11 mouse cellular contexts compared by ENCODE assay signal in genomic region chr4:139578389-139578788, GRCm38 (mm10). TPM values are rescaled to one million over a fixed set of nuclear protein-coding genes. Genes with fewer than 3 reads are reported as not detected.
DNase-seq lines count a peak whose midpoint lies in the region; ATAC-seq and TF ChIP-seq lines count a peak whose summit lies in the region.
"Had no signal": no experiment of that assay in that cellular context is flagged by ENCODE, and none has a peak within 500 bp of the region (broad histone marks: within the 10 kb centered on the region; RNA-seq: fewer than 3 reads in every experiment).

No protein-coding gene starts in this region.

- no peak overlapping the region for H3K4me3 ChIP-seq in embryonic facial prominence, embryonic 14.5 days (ENCODE audit: low read depth, low read length)
- H3K4me3 ChIP-seq in embryonic facial prominence, embryonic 10.5 days: no peak overlapping the region
- no peak overlapping the region for H3K4me3 ChIP-seq in intestine, embryonic 15.5 days (replicated peaks)
- no peak overlapping the region for H3K4me3 ChIP-seq in intestine, postnatal 0 days (ENCODE audit: low read depth, low read length)
- H3K4me3 ChIP-seq in neural tube, embryonic 11.5 days (ENCODE audit: low read depth, low read length): no peak overlapping the region
- H3K4me3 ChIP-seq: erythroblast, embryonic 14.5 days had no signal

- ATAC-seq in embryonic facial prominence, embryonic 14.5 days (ENCODE audit: low read depth): no peak
- ATAC-seq in intestine, embryonic 15.5 days: no peak
- no peak for ATAC-seq in intestine, postnatal 0 days
- no peak for ATAC-seq in neural tube, embryonic 11.5 days (ENCODE audit: insufficient read depth, low FRiP score, low TSS enrichment)

- TF ChIP-seq CTCF in intestine, postnatal 0 days (IDR thresholded peaks at IDR 0.05; ENCODE audit: low read depth): no peak

- 93% methylated on average over 8 of the region's 8 CpGs for WGBS in embryonic facial prominence, embryonic 14.5 days
- 91% methylated on average over 8 of the region's 8 CpGs for WGBS in embryonic facial prominence, embryonic 10.5 days
- WGBS in intestine, embryonic 15.5 days: 88% methylated on average over 8 of the region's 8 CpGs
- WGBS in intestine, postnatal 0 days: 92% methylated on average over 8 of the region's 8 CpGs
- WGBS in neural tube, embryonic 11.5 days: 89% methylated on average over 8 of the region's 8 CpGs

- no peaks in the 10 kb centered on the region for H3K36me3 ChIP-seq in embryonic facial prominence, embryonic 14.5 days (ENCODE audit: control insufficient read depth, insufficient read depth, low read length)
- H3K36me3 ChIP-seq in embryonic facial prominence, embryonic 10.5 days (replicated peaks): no peaks in the 10 kb centered on the region
- no peaks in the 10 kb centered on the region for H3K36me3 ChIP-seq in intestine, embryonic 15.5 days
- no peaks in the 10 kb centered on the region for H3K36me3 ChIP-seq in intestine, postnatal 0 days (ENCODE audit: control insufficient read depth, insufficient read depth)
- H3K36me3 ChIP-seq in neural tube, embryonic 11.5 days (ENCODE audit: control insufficient read depth, insufficient read depth, low read length): no peaks in the 10 kb centered on the region; the same call in 1 of the 2 replicates

- no peaks in the 10 kb centered on the region for H3K27me3 ChIP-seq in embryonic facial prominence, embryonic 14.5 days (replicated peaks; ENCODE audit: control insufficient read depth, insufficient read depth, low read length)
- H3K27me3 ChIP-seq in embryonic facial prominence, embryonic 10.5 days (replicated peaks; ENCODE audit: low read depth, poor library complexity, severe bottlenecking): peaks cover 3% of the 10 kb centered on the region
- no peaks in the 10 kb centered on the region for H3K27me3 ChIP-seq in intestine, embryonic 15.5 days (replicated peaks)
- H3K27me3 ChIP-seq in intestine, postnatal 0 days (replicated peaks; ENCODE audit: control insufficient read depth, insufficient read depth, low read length): peaks cover 4% of the 10 kb centered on the region; the same call in 1 of the 2 replicates
- H3K27me3 ChIP-seq in neural tube, embryonic 11.5 days (ENCODE audit: control insufficient read depth, insufficient read depth, low read length): no peaks in the 10 kb centered on the region

- no peak overlapping the region for H3K9ac ChIP-seq in embryonic facial prominence, embryonic 14.5 days (ENCODE audit: low read depth, low read length)
- no peak overlapping the region for H3K9ac ChIP-seq in intestine, embryonic 15.5 days
- no peak overlapping the region for H3K9ac ChIP-seq in intestine, postnatal 0 days (ENCODE audit: low read depth, low read length)
- H3K9ac ChIP-seq in neural tube, embryonic 11.5 days (ENCODE audit: low read length): no peak overlapping the region

- H3K4me1 ChIP-seq in embryonic facial prominence, embryonic 14.5 days (ENCODE audit: control insufficient read depth, insufficient read depth, low read length): peaks cover 66% of the 10 kb centered on the region
- H3K4me1 ChIP-seq in embryonic facial prominence, embryonic 10.5 days: peaks cover 93% of the 10 kb centered on the region
- H3K4me1 ChIP-seq in intestine, embryonic 15.5 days (replicated peaks): peaks cover 66% of the 10 kb centered on the region
- peaks cover 17% of the 10 kb centered on the region for H3K4me1 ChIP-seq in intestine, postnatal 0 days (replicated peaks; ENCODE audit: control insufficient read depth, insufficient read depth, low read length)
- peaks cover 74% of the 10 kb centered on the region for H3K4me1 ChIP-seq in neural tube, embryonic 11.5 days (ENCODE audit: control insufficient read depth, insufficient read depth, low read length)

- H3K4me2 ChIP-seq in embryonic facial prominence, embryonic 14.5 days (ENCODE audit: low read depth, low read length): no peak overlapping the region; the same call in 1 of the 2 replicates
- 0 out of 2 replicates have a peak overlapping the region, but pooled peaks have one; percentile 10 for H3K4me2 ChIP-seq in intestine, embryonic 15.5 days (replicated peaks)
- H3K4me2 ChIP-seq in intestine, postnatal 0 days (replicated peaks; ENCODE audit: low read depth): no peak overlapping the region
- H3K4me2 ChIP-seq in neural tube, embryonic 11.5 days (ENCODE audit: low read depth): peak overlapping the region; percentile 19; the same call in 1 of the 2 replicates

- H3K9me3 ChIP-seq in embryonic facial prominence, embryonic 14.5 days (ENCODE audit: control insufficient read depth, low read length): no peaks in the 10 kb centered on the region
- no peaks in the 10 kb centered on the region for H3K9me3 ChIP-seq in embryonic facial prominence, embryonic 10.5 days
- H3K9me3 ChIP-seq in intestine, embryonic 15.5 days: no peaks in the 10 kb centered on the region
- H3K9me3 ChIP-seq in intestine, postnatal 0 days (ENCODE audit: control insufficient read depth): no peaks in the 10 kb centered on the region
- H3K9me3 ChIP-seq in neural tube, embryonic 11.5 days (ENCODE audit: control insufficient read depth, low read length): no peaks in the 10 kb centered on the region

- no peak for DNase-seq in embryonic facial prominence, embryonic 14.5 days (ENCODE audit: low spot score)
- no peak for DNase-seq in embryonic facial prominence, embryonic 10.5 days (ENCODE audit: low spot score)
- DNase-seq in neural tube, embryonic 11.5 days (ENCODE audit: low spot score): no peak
- DNase-seq in neural tube, embryonic 10.5 days (ENCODE audit: extremely low spot score, low spot score): no peak
- no peak for DNase-seq in urinary bladder, postnatal 4 days (ENCODE audit: low spot score in 2 of 2)
- no peak for DNase-seq in spleen, adult 18-20 months
- DNase-seq: kidney, adult 9 months had no signal

- H3K27ac ChIP-seq in embryonic facial prominence, embryonic 14.5 days (replicated peaks; ENCODE audit: low read depth, low read length): peak overlapping the region; percentile 36; the same call in 1 of the 2 replicates
- no peak overlapping the region for H3K27ac ChIP-seq in embryonic facial prominence, embryonic 10.5 days (replicated peaks)
- no peak overlapping the region for H3K27ac ChIP-seq in intestine, embryonic 15.5 days
- no peak overlapping the region for H3K27ac ChIP-seq in intestine, postnatal 0 days (ENCODE audit: low read depth, low read length)
- peak overlapping the region; percentile 39; the same call in 1 of the 2 replicates for H3K27ac ChIP-seq in neural tube, embryonic 11.5 days (ENCODE audit: low read depth, low read length)

RNA-seq across cellular contexts. Expression of gene Gm21969, which starts 24.6 kb away (rescaled TPM):
- polyA plus RNA-seq in embryonic facial prominence, embryonic 14.5 days (2014; fragmentation: Nextera tagmentation; extraction: Ambion mirVana): not detected in 2 replicates
- polyA plus RNA-seq in embryonic facial prominence, embryonic 10.5 days (2016; fragmentation: Nextera tagmentation; extraction: Ambion mirVana): not detected in 2 replicates
- not detected in 2 replicates for polyA plus RNA-seq in intestine, embryonic 15.5 days (2015; fragmentation: Nextera tagmentation; extraction: Ambion mirVana)
- not detected in 2 replicates for polyA plus RNA-seq in intestine, postnatal 0 days (2015; fragmentation: Nextera tagmentation; extraction: Ambion mirVana)
- polyA plus RNA-seq in neural tube, embryonic 11.5 days (2014; fragmentation: Nextera tagmentation; extraction: Ambion mirVana): not detected in 2 replicates
- polyA plus RNA-seq: stomach, embryonic 14.5 days had no signal

RNA-seq across cellular contexts. Expression of gene Aldh4a1, which starts 44.3 kb away (rescaled TPM):
- 21.1 and 23.9 TPM in 2 replicates for polyA plus RNA-seq in embryonic facial prominence, embryonic 14.5 days (2014; fragmentation: Nextera tagmentation; extraction: Ambion mirVana)
- polyA plus RNA-seq in embryonic facial prominence, embryonic 10.5 days (2016; fragmentation: Nextera tagmentation; extraction: Ambion mirVana): 24.4 and 25.1 TPM in 2 replicates
- 14.4 and 17.1 TPM in 2 replicates for polyA plus RNA-seq in intestine, embryonic 15.5 days (2015; fragmentation: Nextera tagmentation; extraction: Ambion mirVana)
- polyA plus RNA-seq in intestine, postnatal 0 days (2015; fragmentation: Nextera tagmentation; extraction: Ambion mirVana): 3.5 and 3.9 TPM in 2 replicates
- 13.9 and 16.2 TPM in 2 replicates for polyA plus RNA-seq in neural tube, embryonic 11.5 days (2014; fragmentation: Nextera tagmentation; extraction: Ambion mirVana)

RNA-seq across cellular contexts. Expression of gene Iffo2, which starts 48.0 kb away (rescaled TPM):
- polyA plus RNA-seq in embryonic facial prominence, embryonic 14.5 days (2014; fragmentation: Nextera tagmentation; extraction: Ambion mirVana): 4.8 and 5.8 TPM in 2 replicates
- polyA plus RNA-seq in embryonic facial prominence, embryonic 10.5 days (2016; fragmentation: Nextera tagmentation; extraction: Ambion mirVana): 4.2 and 4.3 TPM in 2 replicates
- 2.9 and 3.2 TPM in 2 replicates for polyA plus RNA-seq in intestine, embryonic 15.5 days (2015; fragmentation: Nextera tagmentation; extraction: Ambion mirVana)
- 3.4 and 4.0 TPM in 2 replicates for polyA plus RNA-seq in intestine, postnatal 0 days (2015; fragmentation: Nextera tagmentation; extraction: Ambion mirVana)
- polyA plus RNA-seq in neural tube, embryonic 11.5 days (2014; fragmentation: Nextera tagmentation; extraction: Ambion mirVana): 2.8 and 3.4 TPM in 2 replicates
- polyA plus RNA-seq: erythroblast, embryonic 14.5 days had no signal

Comparison
In these comparisons a context has a peak if more than half of its experiments do, and no peak if none do; other contexts are left out.
1. H3K27ac ChIP-seq: peak in embryonic facial prominence, embryonic 14.5 days (single experiment) and neural tube, embryonic 11.5 days (single experiment); none in embryonic facial prominence, embryonic 10.5 days (single experiment), intestine, embryonic 15.5 days (single experiment) and intestine, postnatal 0 days (single experiment).
2. H3K4me2 ChIP-seq: peak in intestine, embryonic 15.5 days (single experiment) and neural tube, embryonic 11.5 days (single experiment); none in embryonic facial prominence, embryonic 14.5 days (single experiment) and intestine, postnatal 0 days (single experiment).